Mouse (Mus musculus): ENCODE results near the gene Aoc2. TPM values are rescaled to one million over a fixed set of nuclear protein-coding genes. Genes with fewer than 3 reads are reported as not detected.

Aoc2 gene
- 1 to 10 TPM; 3.4 to 5.4 TPM for total RNA-seq (2021)
- long read RNA-seq, experiment 1, partial matches to known transcripts = 0 of 1 reads
- long read RNA-seq, experiment 1, other reads (novel, unspliced or antisense) = 1 of 1 reads
- long read RNA-seq, experiment 2, partial matches to known transcripts = 0 of 2 reads
- long read RNA-seq, experiment 2, other reads (novel, unspliced or antisense) = 2 of 2 reads

- DNase-seq (ENCODE audit: low spot score in 2 of 2) = no peak
- intact Hi-C loops (cut with DNase I) = no loop called here
Observed at GRCm38 (mm10) chr11:101324763-101325162, at the start of gene Aoc2. Aoc2 (plus strand) TSS chr11:101325063.

- DNase-seq (ENCODE audit: low spot score in 2 of 2) = no peak
- intact Hi-C loops (cut with DNase I) = no loop called here
Observed at GRCm38 (mm10) chr11:101275309-101275708, 49.6 kb upstream of the Aoc2 start.

- intact Hi-C loops (cut with DNase I) = no loop called here
- no peak for DNase-seq (ENCODE audit: low spot score in 2 of 2)
Observed at GRCm38 (mm10) chr11:101276319-101277070, 48.4 kb upstream of the Aoc2 start.

- intact Hi-C loops (cut with DNase I) = no loop called here
- DNase-seq (ENCODE audit: low spot score in 2 of 2) = peak in 1 of 2 experiments; percentile 37
Observed at GRCm38 (mm10) chr11:101277381-101278222, 47.3 kb upstream of the Aoc2 start.

- intact Hi-C loops (cut with DNase I) = no loop called here
- DNase-seq (ENCODE audit: low spot score in 2 of 2) = peak; percentile 80 to 85
Observed at GRCm38 (mm10) chr11:101278223-101279192, 46.4 kb upstream of the Aoc2 start, which contains the start of the genes Cntd1 and Coa3. Cntd1 (plus strand) TSS chr11:101279012. Coa3 (minus strand) TSS chr11:101279114.

- intact Hi-C loops (cut with DNase I) = no loop called here
- no peak for DNase-seq (ENCODE audit: low spot score in 2 of 2)
Observed at GRCm38 (mm10) chr11:101279193-101279569, 45.7 kb upstream of the Aoc2 start.

- DNase-seq (ENCODE audit: low spot score in 2 of 2) = no peak
- intact Hi-C loops (cut with DNase I) = no loop called here
Observed at GRCm38 (mm10) chr11:101280837-101281236, 44.0 kb upstream of the Aoc2 start.

- intact Hi-C loops (cut with DNase I) = no loop called here
- no peak for DNase-seq (ENCODE audit: low spot score in 2 of 2)
Observed at GRCm38 (mm10) chr11:101282896-101283295, 42.0 kb upstream of the Aoc2 start.

- DNase-seq (ENCODE audit: low spot score in 2 of 2) = no peak
- intact Hi-C loops (cut with DNase I) = no loop called here
Observed at GRCm38 (mm10) chr11:101283805-101284204, 41.1 kb upstream of the Aoc2 start.

GRCm38 (mm10) chr11:101287306-101287705 lies 37.6 kb upstream of the Aoc2 start:
- intact Hi-C loops (cut with DNase I) = no loop called here
- DNase-seq (ENCODE audit: low spot score in 2 of 2) = no peak

GRCm38 (mm10) chr11:101291231-101291630 lies 33.6 kb upstream of the Aoc2 start:
- DNase-seq (ENCODE audit: low spot score in 2 of 2) = no peak
- intact Hi-C loops (cut with DNase I) = no loop called here

- no peak for DNase-seq (ENCODE audit: low spot score in 2 of 2)
- intact Hi-C loops (cut with DNase I) = no loop called here
Observed at GRCm38 (mm10) chr11:101295191-101295590, 29.7 kb upstream of the Aoc2 start.

GRCm38 (mm10) chr11:101300881-101301280 lies 24.0 kb upstream of the Aoc2 start:
- intact Hi-C loops (cut with DNase I) = no loop called here

GRCm38 (mm10) chr11:101301299-101302003 lies 23.4 kb upstream of the Aoc2 start:
- DNase-seq (ENCODE audit: low spot score in 2 of 2) = no peak
- intact Hi-C loops (cut with DNase I) = loop anchor here (2.0 kb wide), 2 partner anchors 49 to 91 kb away; partner anchors contain the start of gene Vps25

More at GRCm38 (mm10) chr11:101300881-101301280, 24.0 kb upstream of the Aoc2 start:
- no peak for DNase-seq (ENCODE audit: low spot score in 2 of 2)

- peak; percentile 96 to 97 for DNase-seq (ENCODE audit: low spot score in 2 of 2)
- intact Hi-C loops (cut with DNase I) = loop anchor here (2.0 kb wide), 2 partner anchors 49 to 91 kb away; partner anchors contain the start of gene Vps25
Observed at GRCm38 (mm10) chr11:101302004-101302798, 22.7 kb upstream of the Aoc2 start, which contains the start of gene Becn1. Becn1 (minus strand) TSS chr11:101302286.

GRCm38 (mm10) chr11:101307744-101308143 lies 17.1 kb upstream of the Aoc2 start:
- intact Hi-C loops (cut with DNase I) = no loop called here
- DNase-seq (ENCODE audit: low spot score in 2 of 2) = no peak

GRCm38 (mm10) chr11:101311083-101311482 lies 13.8 kb upstream of the Aoc2 start:
- no peak for DNase-seq (ENCODE audit: low spot score in 2 of 2)
- intact Hi-C loops (cut with DNase I) = no loop called here

Measured in left cerebral cortex, postnatal 14 days (tissue).